Mouse (Mus musculus): ENCODE measurements around the gene Magi3.

- TF ChIP-seq CTCF (IDR thresholded peaks at IDR 0.05; ENCODE audit: low read depth) (no peak), EP300 (IDR thresholded peaks at IDR 0.05; ENCODE audit: low read depth) (no peak)
Observed at GRCm38 (mm10) chr3:103971157-103971556, 249.0 kb downstream of the Magi3 start.

All from liver, postnatal 0 days (tissue).